Comparison of ENCODE assay signal across 11 mouse cellular contexts in genomic region chr5:31289626-31290230, GRCm38 (mm10). TPM values are rescaled to one million over a fixed set of nuclear protein-coding genes. Genes with fewer than 3 reads are reported as not detected.
DNase-seq lines count a peak whose midpoint lies in the region; ATAC-seq and TF ChIP-seq lines count a peak whose summit lies in the region.
"Had no signal": no experiment of that assay in that cellular context is flagged by ENCODE, and none has a peak within 500 bp of the region (broad histone marks: within the 10 kb centered on the region; RNA-seq: fewer than 3 reads in every experiment).

No protein-coding gene starts in this region.

- no peak overlapping the region for H3K27ac ChIP-seq in heart, embryonic 13.5 days (replicated peaks)
- H3K27ac ChIP-seq in heart, adult 2 months: no peak overlapping the region
- peak overlapping the region; percentile 98 for H3K27ac ChIP-seq in CH12.LX (ENCODE audit: insufficient read depth, low read depth)
- no peak overlapping the region for H3K27ac ChIP-seq in hindbrain, embryonic 12.5 days
- H3K27ac ChIP-seq in midbrain, embryonic 10.5 days (replicated peaks): 0 out of 2 replicates have a peak overlapping the region, but pooled peaks have one; percentile 82
- no peak overlapping the region for H3K27ac ChIP-seq in cerebellum, adult 2 months (ENCODE audit: insufficient read depth, low read length)

- peaks cover 25% of the 10 kb centered on the region for H3K4me1 ChIP-seq in heart, embryonic 13.5 days
- H3K4me1 ChIP-seq in heart, adult 2 months (ENCODE audit: control insufficient read depth, insufficient read depth, low read length): peaks cover 3% of the 10 kb centered on the region
- H3K4me1 ChIP-seq in CH12.LX (ENCODE audit: control insufficient read depth in 1 of 2, insufficient read depth in 2 of 2): peaks cover 9 to 33% of the 10 kb centered on the region in 2 experiments; a peak in 3 of 4 replicates
- H3K4me1 ChIP-seq in hindbrain, embryonic 12.5 days: peaks cover 24% of the 10 kb centered on the region
- H3K4me1 ChIP-seq in midbrain, embryonic 10.5 days: peaks cover 26% of the 10 kb centered on the region
- peaks cover 3% of the 10 kb centered on the region; the same call in 1 of the 2 replicates for H3K4me1 ChIP-seq in cerebellum, adult 2 months (ENCODE audit: control insufficient read depth, insufficient read depth, low read length)

- no peaks in the 10 kb centered on the region for H3K27me3 ChIP-seq in heart, embryonic 13.5 days (replicated peaks)
- H3K27me3 ChIP-seq in heart, adult 2 months (ENCODE audit: control insufficient read depth, insufficient read depth, low read length): no peaks in the 10 kb centered on the region
- peaks cover 28% of the 10 kb centered on the region for H3K27me3 ChIP-seq in CH12.LX (replicated peaks)
- H3K27me3 ChIP-seq in hindbrain, embryonic 12.5 days: no peaks in the 10 kb centered on the region
- no peaks in the 10 kb centered on the region for H3K27me3 ChIP-seq in midbrain, embryonic 10.5 days (ENCODE audit: low read depth, poor library complexity, severe bottlenecking)
- no peaks in the 10 kb centered on the region for H3K27me3 ChIP-seq in cerebellum, adult 2 months (ENCODE audit: control insufficient read depth, insufficient read depth, low read length)

- TF ChIP-seq RAD21 in CH12.LX (IDR thresholded peaks at IDR 0.05; ENCODE audit: low read depth, low read length): no peak

- in situ Hi-C loops in CH12.LX (cut with MboI; ENCODE audit: low pct_ligation_motif_present, low pct_unique_long_range_greater_than_20kb, low sequenced_read_pairs): no loop called here

- dilution Hi-C loops in CH12.LX (cut with MboI; ENCODE audit: extremely low pct_ligation_motif_present, extremely low pct_unique_long_range_greater_than_20kb, low sequenced_read_pairs): no loop called here

- no peak for TF ChIP-seq EP300 in heart, adult 2 months (IDR thresholded peaks at IDR 0.05; ENCODE audit: insufficient read depth, low read depth, low read length)
- TF ChIP-seq EP300 in CH12.LX (IDR thresholded peaks at IDR 0.05; ENCODE audit: low read length): no peak

- peak overlapping the region; percentile 85 for H3K4me2 ChIP-seq in heart, embryonic 13.5 days
- peak overlapping the region; percentile 82 for H3K4me2 ChIP-seq in CH12.LX (ENCODE audit: insufficient read depth, low read depth, poor library complexity, severe bottlenecking)
- peak overlapping the region; percentile 75 for H3K4me2 ChIP-seq in hindbrain, embryonic 12.5 days (replicated peaks)

- TF ChIP-seq POLR2A in heart, adult 2 months (IDR thresholded peaks at IDR 0.05; ENCODE audit: insufficient read depth, low read depth, low read length): no peak
- TF ChIP-seq POLR2A in CH12.LX (IDR thresholded peaks at IDR 0.05; ENCODE audit: low read depth, low read length): no peak
- TF ChIP-seq POLR2A in cerebellum, adult 2 months (IDR thresholded peaks at IDR 0.05; ENCODE audit: borderline replicate concordance, insufficient read depth, low read length): no peak

- no peaks in the 10 kb centered on the region for H3K9me3 ChIP-seq in heart, embryonic 13.5 days
- no peaks in the 10 kb centered on the region for H3K9me3 ChIP-seq in CH12.LX (replicated peaks; ENCODE audit: low read length)
- H3K9me3 ChIP-seq in hindbrain, embryonic 12.5 days (replicated peaks): no peaks in the 10 kb centered on the region
- H3K9me3 ChIP-seq in midbrain, embryonic 10.5 days (replicated peaks): no peaks in the 10 kb centered on the region

- ATAC-seq in heart, embryonic 13.5 days (ENCODE audit: extremely low read depth, insufficient number of reproducible peaks, low FRiP score, low TSS enrichment): no peak
- no peak for ATAC-seq in hindbrain, embryonic 12.5 days (ENCODE audit: low FRiP score)
- ATAC-seq: inflammation-experienced regulatory T-cells, adult 6 months had no signal

- TF ChIP-seq CTCF in heart, adult 2 months (IDR thresholded peaks at IDR 0.05): no peak
- TF ChIP-seq CTCF in CH12.LX (conservative IDR thresholded peaks at IDR 0.05 in 1 of 2, IDR thresholded peaks at IDR 0.05 in 1 of 2; ENCODE audit: low read depth in 2 of 2, low read length in 2 of 2): no peak
- TF ChIP-seq CTCF in cerebellum, adult 2 months (IDR thresholded peaks at IDR 0.05; ENCODE audit: borderline replicate concordance, insufficient read depth, low read depth, low read length): no peak

- peaks cover 45% of the 10 kb centered on the region for H3K36me3 ChIP-seq in heart, embryonic 13.5 days
- no peaks in the 10 kb centered on the region for H3K36me3 ChIP-seq in heart, adult 2 months (ENCODE audit: control insufficient read depth, insufficient read depth, low read length)
- H3K36me3 ChIP-seq in CH12.LX (replicated peaks in 1 of 2; ENCODE audit: control insufficient read depth in 1 of 2, insufficient read depth in 1 of 2, low read length in 1 of 2): peaks cover 14 to 20% of the 10 kb centered on the region in 2 experiments
- peaks cover 32% of the 10 kb centered on the region for H3K36me3 ChIP-seq in hindbrain, embryonic 12.5 days
- peaks cover 45% of the 10 kb centered on the region for H3K36me3 ChIP-seq in midbrain, embryonic 10.5 days

- WGBS in heart, embryonic 13.5 days: 58% methylated on average over 3 of the region's 3 CpGs
- WGBS in heart, adult 2 months: 58% methylated on average over 3 of the region's 3 CpGs
- 89% methylated on average over 3 of the region's 3 CpGs for WGBS in hindbrain, embryonic 12.5 days
- WGBS in midbrain, embryonic 10.5 days: 82% methylated on average over 3 of the region's 3 CpGs
- 84% methylated on average over 3 of the region's 3 CpGs for WGBS in cerebellum, adult 2 months

- peak overlapping the region; percentile 64 for H3K4me3 ChIP-seq in heart, embryonic 13.5 days
- no peak overlapping the region for H3K4me3 ChIP-seq in heart, adult 2 months
- H3K4me3 ChIP-seq in CH12.LX (replicated peaks in 1 of 3; ENCODE audit: low read depth in 2 of 3, low read length in 2 of 3, poor library complexity in 1 of 3): peak overlapping the region; percentile 43 to 64 (median 62)
- peak overlapping the region; percentile 47; the same call in 1 of the 2 replicates for H3K4me3 ChIP-seq in hindbrain, embryonic 12.5 days
- peak overlapping the region; percentile 61 for H3K4me3 ChIP-seq in midbrain, embryonic 10.5 days
- H3K4me3 ChIP-seq in cerebellum, adult 2 months (replicated peaks; ENCODE audit: insufficient read depth, low read depth, low read length): no peak overlapping the region

- intact Hi-C loops in heart, adult 2 months (cut with DNase I): loop anchor here (10.0 kb wide), 1 partner anchor 235 kb away; the partner anchor contains the start of gene Cad

- DNase-seq in heart, adult 2 months: no peak
- DNase-seq in CH12.LX (ENCODE audit: extremely low read depth): peak; percentile 9
- DNase-seq in midbrain, embryonic 10.5 days (ENCODE audit: low spot score): no peak
- DNase-seq in layer of hippocampus, adult 11-12 months (ENCODE audit: low spot score): no peak
- DNase-seq in frontal cortex, postnatal 25 days (ENCODE audit: low spot score in 2 of 2): no peak
- no peak for DNase-seq in cerebellum, adult 2 months
- DNase-seq: cerebellum, adult 8-10 months had no signal

- H3K79me2 ChIP-seq in heart, adult 2 months (replicated peaks; ENCODE audit: control insufficient read depth, insufficient read depth, low read length): no peaks in the 10 kb centered on the region
- H3K79me2 ChIP-seq in CH12.LX (replicated peaks; ENCODE audit: control insufficient read depth, extremely low read depth, insufficient read depth, poor library complexity, severe bottlenecking): no peaks in the 10 kb centered on the region

- peak overlapping the region; percentile 83 for H3K9ac ChIP-seq in heart, embryonic 13.5 days
- no peak overlapping the region for H3K9ac ChIP-seq in heart, adult 2 months (ENCODE audit: low read depth, low read length)
- peak overlapping the region; percentile 89 for H3K9ac ChIP-seq in CH12.LX (ENCODE audit: insufficient read depth, low read depth)
- H3K9ac ChIP-seq in hindbrain, embryonic 12.5 days: peak overlapping the region; percentile 56; the same call in 1 of the 2 replicates

RNA-seq across cellular contexts. Expression of gene Ift172, which starts 1.2 kb away (rescaled TPM):
- 21.8 and 22.6 TPM in 2 replicates for polyA plus RNA-seq in heart, embryonic 13.5 days (2015; fragmentation: Nextera tagmentation; extraction: Ambion mirVana)
- total RNA-seq in heart, adult 2 months (2021): 10 to 100 TPM; 37.2 to 42.9 TPM
- polyA plus RNA-seq in heart, adult 2 months (2012; rRNA removed): 28.0 and 30.2 TPM in 2 replicates
- total RNA-seq in CH12.LX (2012; rRNA removed) (11.1 and 21.5 TPM in 2 replicates), CH12.LX (2014; rRNA removed) (4.3 and 6.1 TPM in 2 replicates)
- 8.5 and 9.2 TPM in 2 replicates for polyA plus RNA-seq in CH12.LX (2012; ENCODE audit: insufficient read length, low read depth)
- polyA plus RNA-seq in hindbrain, embryonic 12.5 days (2016; fragmentation: Nextera tagmentation; extraction: Ambion mirVana): 44.4 and 57.8 TPM in 2 replicates
- 33.8 and 40.6 TPM in 2 replicates for polyA plus RNA-seq in midbrain, embryonic 10.5 days (2016; fragmentation: Nextera tagmentation; extraction: Ambion mirVana)
- 69.3 and 75.3 TPM in 2 replicates for polyA plus RNA-seq in cerebellum, adult 2 months (2012; rRNA removed)

RNA-seq across cellular contexts. Expression of gene Fndc4, which starts 6.2 kb away (rescaled TPM):
- polyA plus RNA-seq in heart, embryonic 13.5 days (2015; fragmentation: Nextera tagmentation; extraction: Ambion mirVana): 22.4 and 22.6 TPM in 2 replicates
- total RNA-seq in heart, adult 2 months (2021): 1 to 10 TPM; 2.7 to 3.8 TPM
- 7.3 and 9.5 TPM in 2 replicates for polyA plus RNA-seq in heart, adult 2 months (2012; rRNA removed)
- 0.13 and 0.34 TPM in 2 replicates for total RNA-seq in CH12.LX (2012; rRNA removed)
- total RNA-seq in CH12.LX (2014; rRNA removed): not detected in 2 replicates
- polyA plus RNA-seq in CH12.LX (2012; ENCODE audit: insufficient read length, low read depth): not detected in 2 replicates
- polyA plus RNA-seq in hindbrain, embryonic 12.5 days (2016; fragmentation: Nextera tagmentation; extraction: Ambion mirVana): 66.9 and 68.2 TPM in 2 replicates
- 48.9 and 51.0 TPM in 2 replicates for polyA plus RNA-seq in midbrain, embryonic 10.5 days (2016; fragmentation: Nextera tagmentation; extraction: Ambion mirVana)
- 184 and 190 TPM in 2 replicates for polyA plus RNA-seq in cerebellum, adult 2 months (2012; rRNA removed)
- polyA plus RNA-seq: inflammation-experienced regulatory T-cells, adult 6 months had no signal

RNA-seq across cellular contexts. Expression of gene Gckr, which starts 7.5 kb away (rescaled TPM):
- polyA plus RNA-seq in heart, embryonic 13.5 days (2015; fragmentation: Nextera tagmentation; extraction: Ambion mirVana): 0.36 and 0.56 TPM in 2 replicates
- total RNA-seq in heart, adult 2 months (2021): not detected
- 0.32 TPM in 1 of 2 replicates, not detected in the other for polyA plus RNA-seq in heart, adult 2 months (2012; rRNA removed)
- 0.08 TPM in 1 of 2 replicates, not detected in the other for total RNA-seq in CH12.LX (2012; rRNA removed)
- not detected in 2 replicates for total RNA-seq in CH12.LX (2014; rRNA removed)
- not detected in 2 replicates for polyA plus RNA-seq in CH12.LX (2012; ENCODE audit: insufficient read length, low read depth)
- 0.38 TPM in 1 of 2 replicates, not detected in the other for polyA plus RNA-seq in hindbrain, embryonic 12.5 days (2016; fragmentation: Nextera tagmentation; extraction: Ambion mirVana)
- 0.24 TPM in 1 of 2 replicates, not detected in the other for polyA plus RNA-seq in midbrain, embryonic 10.5 days (2016; fragmentation: Nextera tagmentation; extraction: Ambion mirVana)
- 1.2 and 1.4 TPM in 2 replicates for polyA plus RNA-seq in cerebellum, adult 2 months (2012; rRNA removed)

RNA-seq across cellular contexts. Expression of gene Krtcap3, which starts 38.2 kb away (rescaled TPM):
- 6.0 and 7.4 TPM in 2 replicates for polyA plus RNA-seq in heart, embryonic 13.5 days (2015; fragmentation: Nextera tagmentation; extraction: Ambion mirVana)
- total RNA-seq in heart, adult 2 months (2021): 1 to 10 TPM; 1.2 to 1.5 TPM
- polyA plus RNA-seq in heart, adult 2 months (2012; rRNA removed): 6.4 and 7.2 TPM in 2 replicates
- 13.9 and 14.1 TPM in 2 replicates for total RNA-seq in CH12.LX (2012; rRNA removed)
- 9.8 and 10.0 TPM in 2 replicates for total RNA-seq in CH12.LX (2014; rRNA removed)
- 8.6 and 11.3 TPM in 2 replicates for polyA plus RNA-seq in CH12.LX (2012; ENCODE audit: insufficient read length, low read depth)
- 6.3 and 9.6 TPM in 2 replicates for polyA plus RNA-seq in hindbrain, embryonic 12.5 days (2016; fragmentation: Nextera tagmentation; extraction: Ambion mirVana)
- 2.9 and 3.0 TPM in 2 replicates for polyA plus RNA-seq in midbrain, embryonic 10.5 days (2016; fragmentation: Nextera tagmentation; extraction: Ambion mirVana)
- polyA plus RNA-seq in cerebellum, adult 2 months (2012; rRNA removed): 4.3 and 5.2 TPM in 2 replicates

RNA-seq across cellular contexts. Expression of gene Gm9970, which starts 48.7 kb away (rescaled TPM):
- polyA plus RNA-seq in heart, embryonic 13.5 days (2015; fragmentation: Nextera tagmentation; extraction: Ambion mirVana): 0.68 TPM in 1 of 2 replicates, not detected in the other
- total RNA-seq in heart, adult 2 months (2021): not detected
- polyA plus RNA-seq in heart, adult 2 months (2012; rRNA removed): 0.31 TPM in 1 of 2 replicates, not detected in the other
- total RNA-seq in CH12.LX (2012; rRNA removed): not detected in 2 replicates
- total RNA-seq in CH12.LX (2014; rRNA removed): not detected in 2 replicates
- not detected in 2 replicates for polyA plus RNA-seq in CH12.LX (2012; ENCODE audit: insufficient read length, low read depth)
- polyA plus RNA-seq in hindbrain, embryonic 12.5 days (2016; fragmentation: Nextera tagmentation; extraction: Ambion mirVana): 0.57 and 0.94 TPM in 2 replicates
- polyA plus RNA-seq in midbrain, embryonic 10.5 days (2016; fragmentation: Nextera tagmentation; extraction: Ambion mirVana): 0.23 and 0.36 TPM in 2 replicates
- 0.48 TPM in 1 of 2 replicates, not detected in the other for polyA plus RNA-seq in cerebellum, adult 2 months (2012; rRNA removed)
- total RNA-seq: ES-E14 had no signal
- polyA plus RNA-seq: inflammation-experienced regulatory T-cells, adult 6 months had no signal

Comparison
In these comparisons a context has a peak if more than half of its experiments do, and no peak if none do; other contexts are left out.
1. H3K4me3 ChIP-seq: peak in heart, embryonic 13.5 days (single experiment), CH12.LX (3 of 3), hindbrain, embryonic 12.5 days (single experiment) and midbrain, embryonic 10.5 days (single experiment); none in heart, adult 2 months (single experiment) and cerebellum, adult 2 months (single experiment).
2. H3K27ac ChIP-seq: peak in CH12.LX (single experiment) and midbrain, embryonic 10.5 days (single experiment); none in heart, embryonic 13.5 days (single experiment), heart, adult 2 months (single experiment), hindbrain, embryonic 12.5 days (single experiment) and cerebellum, adult 2 months (single experiment).
3. Peak in every context shown above with its lines, with median percentiles within 50 percentile points of each other: H3K4me2 ChIP-seq.